Mouse (Mus musculus): ENCODE measurements at regions not wholly inside any gene's neighbourhood (a gene's known extent, or its start where the extent isn't known, plus 50 kb on each side); places are given as distances from the start of the nearest gene placed in this dataset.

- no peaks in the 10 kb centered on the region for H3K9me3 ChIP-seq (ENCODE audit: low read length)
- TF ChIP-seq CTCF (IDR thresholded peaks at IDR 0.05), result no peak
- DNase-seq (ENCODE audit: low spot score) (no peak), ATAC-seq (ENCODE audit: low FRiP score) (no peak)
- no peak overlapping the region for H3K4me3 ChIP-seq (ENCODE audit: low read depth, low read length)
- 89% methylated on average over 3 of the region's 3 CpGs for WGBS
- H3K4me2 ChIP-seq (ENCODE audit: low read depth, low read length, poor library complexity, severe bottlenecking), result no peak overlapping the region
- H3K4me1 ChIP-seq (ENCODE audit: insufficient read depth, low read length), result no peaks in the 10 kb centered on the region
- no peaks in the 10 kb centered on the region for H3K36me3 ChIP-seq (ENCODE audit: insufficient read depth, low read length)
- H3K27ac ChIP-seq (ENCODE audit: low read depth, low read length), result no peak overlapping the region
- H3K9ac ChIP-seq (replicated peaks; ENCODE audit: low read length, poor library complexity, severe bottlenecking), result no peak overlapping the region
- H3K27me3 ChIP-seq (ENCODE audit: insufficient read depth, low read length), result no peaks in the 10 kb centered on the region
Measured at GRCm38 (mm10) chr14:99614748-99615147, 316.3 kb downstream of the Klf5 start.

DNA sequence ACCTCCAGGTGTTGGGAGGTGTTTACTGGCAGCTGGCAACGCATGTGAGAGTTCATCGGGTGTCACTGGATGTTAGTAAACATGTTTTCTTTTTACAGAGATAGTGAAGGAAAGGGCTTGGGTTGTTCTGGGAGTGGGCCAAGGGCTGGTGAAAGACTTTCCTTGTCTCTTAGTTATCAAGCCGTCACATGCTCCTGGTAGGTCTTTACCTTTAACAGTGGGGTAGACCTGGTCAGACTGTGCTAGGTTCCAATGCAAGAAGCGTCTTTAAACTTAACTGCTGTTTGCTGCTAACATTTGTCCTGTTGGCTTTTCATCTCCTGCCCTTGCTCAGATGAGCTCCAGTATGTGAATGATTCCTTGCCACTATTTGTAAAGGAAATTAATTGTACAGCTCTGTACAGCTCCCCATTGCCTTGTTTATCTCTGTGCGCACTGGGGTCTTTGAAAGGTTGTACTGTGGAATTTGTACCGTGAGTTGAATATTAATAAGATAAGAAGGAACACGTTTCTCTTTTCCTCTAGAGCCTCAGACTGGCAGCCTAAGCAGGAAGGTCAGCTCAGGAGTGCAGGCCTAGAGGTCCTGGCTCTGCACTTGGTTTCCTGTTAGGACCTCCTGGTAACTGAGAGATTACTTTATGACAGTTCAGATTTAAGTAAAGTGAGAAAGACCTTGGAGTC, 318.3 kb downstream of the Klf5 start:
- no peak for TF ChIP-seq CTCF (IDR thresholded peaks at IDR 0.05)
- DNase-seq (ENCODE audit: low spot score), result no peak
- no peak for ATAC-seq (ENCODE audit: low FRiP score)

GRCm38 (mm10) chr14:99617374-99617773, 318.9 kb downstream of the Klf5 start:
- Histone ChIP-seq H3K36me3 (ENCODE audit: insufficient read depth, low read length) (no peaks in the 10 kb centered on the region), H3K27me3 (ENCODE audit: insufficient read depth, low read length) (no peaks in the 10 kb centered on the region), H3K4me3 (ENCODE audit: low read depth, low read length) (no peak overlapping the region), H3K27ac (ENCODE audit: low read depth, low read length) (no peak overlapping the region), H3K9me3 (ENCODE audit: low read length) (no peaks in the 10 kb centered on the region), H3K4me1 (ENCODE audit: insufficient read depth, low read length) (no peaks in the 10 kb centered on the region), H3K4me2 (ENCODE audit: low read depth, low read length, poor library complexity, severe bottlenecking) (no peak overlapping the region), H3K9ac (replicated peaks; ENCODE audit: low read length, poor library complexity, severe bottlenecking) (no peak overlapping the region)
- WGBS, result 82% methylated on average over 2 of the region's 2 CpGs
- TF ChIP-seq CTCF (IDR thresholded peaks at IDR 0.05), result no peak
- DNase-seq (ENCODE audit: low spot score) (no peak), ATAC-seq (ENCODE audit: low FRiP score) (no peak)

More for the DNA sequence above, 318.3 kb downstream of the Klf5 start:
- Histone ChIP-seq H3K27ac (ENCODE audit: low read depth, low read length) (no peak overlapping the region), H3K4me2 (ENCODE audit: low read depth, low read length, poor library complexity, severe bottlenecking) (no peak overlapping the region), H3K4me1 (ENCODE audit: insufficient read depth, low read length) (no peaks in the 10 kb centered on the region), H3K9ac (replicated peaks; ENCODE audit: low read length, poor library complexity, severe bottlenecking) (no peak overlapping the region), H3K27me3 (ENCODE audit: insufficient read depth, low read length) (no peaks in the 10 kb centered on the region), H3K9me3 (ENCODE audit: low read length) (no peaks in the 10 kb centered on the region), H3K36me3 (ENCODE audit: insufficient read depth, low read length) (no peaks in the 10 kb centered on the region), H3K4me3 (ENCODE audit: low read depth, low read length) (no peak overlapping the region)
- WGBS, result 50% methylated on average over 7 of the region's 7 CpGs

DNA sequence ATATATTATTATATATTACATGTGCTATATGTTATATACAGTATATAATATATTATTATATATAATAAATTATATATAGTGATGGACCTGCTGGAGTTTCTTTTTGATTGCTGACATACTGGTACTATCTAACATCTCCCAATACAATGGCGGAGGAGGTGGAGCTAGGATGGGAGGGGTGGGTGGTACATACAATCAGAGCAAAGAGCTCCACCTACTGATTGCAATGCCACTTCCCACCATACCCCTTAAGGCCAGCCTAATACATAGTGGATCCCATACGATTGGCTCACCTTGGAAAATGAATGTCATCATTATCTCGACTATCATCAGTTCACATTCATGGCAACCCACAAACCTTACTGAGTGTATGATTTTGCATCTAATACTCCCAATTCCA, 323.0 kb downstream of the Klf5 start:
- H3K36me3 ChIP-seq (ENCODE audit: insufficient read depth, low read length), result no peaks in the 10 kb centered on the region
- H3K4me3 ChIP-seq (ENCODE audit: low read depth, low read length), result no peak overlapping the region
- H3K4me1 ChIP-seq (ENCODE audit: insufficient read depth, low read length), result no peaks in the 10 kb centered on the region
- no peaks in the 10 kb centered on the region for H3K9me3 ChIP-seq (ENCODE audit: low read length)
- WGBS, result 87% methylated on average over 3 of the region's 3 CpGs
- DNase-seq (ENCODE audit: low spot score), result no peak
- no peak overlapping the region for H3K9ac ChIP-seq (replicated peaks; ENCODE audit: low read length, poor library complexity, severe bottlenecking)
- TF ChIP-seq CTCF (IDR thresholded peaks at IDR 0.05), result no peak
- ATAC-seq (ENCODE audit: low FRiP score), result no peak
- no peak overlapping the region for H3K27ac ChIP-seq (ENCODE audit: low read depth, low read length)
- no peaks in the 10 kb centered on the region for H3K27me3 ChIP-seq (ENCODE audit: insufficient read depth, low read length)
- no peak overlapping the region for H3K4me2 ChIP-seq (ENCODE audit: low read depth, low read length, poor library complexity, severe bottlenecking)

- 85% methylated on average over 10 of the region's 10 CpGs for WGBS
- ATAC-seq (ENCODE audit: low FRiP score), result no peak
Measured at GRCm38 (mm10) chr14:99624380-99625327, 326.2 kb downstream of the Klf5 start.

GRCm38 (mm10) chr14:99627615-99628014, 329.1 kb downstream of the Klf5 start:
- ATAC-seq (ENCODE audit: low FRiP score) (no peak), DNase-seq (ENCODE audit: low spot score) (no peak)
- Histone ChIP-seq H3K4me2 (ENCODE audit: low read depth, low read length, poor library complexity, severe bottlenecking) (no peak overlapping the region), H3K36me3 (ENCODE audit: insufficient read depth, low read length) (no peaks in the 10 kb centered on the region), H3K4me3 (ENCODE audit: low read depth, low read length) (no peak overlapping the region), H3K4me1 (ENCODE audit: insufficient read depth, low read length) (no peaks in the 10 kb centered on the region), H3K27ac (ENCODE audit: low read depth, low read length) (no peak overlapping the region), H3K27me3 (ENCODE audit: insufficient read depth, low read length) (no peaks in the 10 kb centered on the region), H3K9ac (replicated peaks; ENCODE audit: low read length, poor library complexity, severe bottlenecking) (no peak overlapping the region), H3K9me3 (ENCODE audit: low read length) (no peaks in the 10 kb centered on the region)
- TF ChIP-seq CTCF (IDR thresholded peaks at IDR 0.05), result no peak
- 90% methylated on average over 1 of the region's 1 CpGs for WGBS

More at GRCm38 (mm10) chr14:99624380-99625327, 326.2 kb downstream of the Klf5 start:
- Histone ChIP-seq H3K9me3 (ENCODE audit: low read length) (no peaks in the 10 kb centered on the region), H3K4me1 (ENCODE audit: insufficient read depth, low read length) (no peaks in the 10 kb centered on the region), H3K27ac (ENCODE audit: low read depth, low read length) (no peak overlapping the region), H3K9ac (replicated peaks; ENCODE audit: low read length, poor library complexity, severe bottlenecking) (no peak overlapping the region), H3K27me3 (ENCODE audit: insufficient read depth, low read length) (no peaks in the 10 kb centered on the region), H3K36me3 (ENCODE audit: insufficient read depth, low read length) (no peaks in the 10 kb centered on the region), H3K4me3 (ENCODE audit: low read depth, low read length) (no peak overlapping the region), H3K4me2 (ENCODE audit: low read depth, low read length, poor library complexity, severe bottlenecking) (no peak overlapping the region)
- no peak for DNase-seq (ENCODE audit: low spot score)
- TF ChIP-seq CTCF (IDR thresholded peaks at IDR 0.05), result no peak

All from midbrain, postnatal 0 days (tissue).